Mouse (Mus musculus) forebrain, embryonic 14.5 days (tissue): ENCODE results near the gene Pdilt. TPM values are rescaled to one million over a fixed set of nuclear protein-coding genes. Genes with fewer than 3 reads are reported as not detected.

Experiments
- ATAC-seq: fragments of 200-750 bp; cut with Nextera tagmentation; 2 replicates; pipeline ENCODE4 v1.8.0; 2017; ENCODE audit warnings: mild to moderate bottlenecking, moderate library complexity
- DNase-seq: peaks from one replicate; pipeline ENCODE4 v3.0.0-alpha.2; 2015; ENCODE audit warnings: low spot score
- H3K27ac ChIP-seq: fragments of 300-500 bp; sonication (generic); 2 replicates; pipeline ENCODE4 v1.5.1; 2014; ENCODE audit warnings: low read depth, mild to moderate bottlenecking, control low read depth, low read length, moderate library complexity
- H3K27me3 ChIP-seq: fragments of 300-500 bp; sonication (generic); replicated peaks from 2 replicates; pipeline ENCODE4 v1.6.1; 2014; ENCODE audit warnings: low read length, control low read depth, mixed read lengths; ENCODE audit not compliant: control insufficient read depth, insufficient read depth
- H3K36me3 ChIP-seq: fragments of 300-500 bp; sonication (generic); 2 replicates; pipeline ENCODE4 v1.6.1; 2014; ENCODE audit warnings: low read length, control low read depth; ENCODE audit not compliant: control insufficient read depth, insufficient read depth
- H3K4me1 ChIP-seq: fragments of 300-500 bp; sonication (generic); 2 replicates; pipeline ENCODE4 v1.6.1; 2014; ENCODE audit warnings: antibody characterized with exemption, low read length, control low read depth; ENCODE audit not compliant: control insufficient read depth, insufficient read depth
- H3K4me2 ChIP-seq: fragments of 300-500 bp; sonication (generic); 2 replicates; pipeline ENCODE4 v1.6.1; 2014; ENCODE audit warnings: mild to moderate bottlenecking, control low read depth, low read length
- H3K4me3 ChIP-seq: fragments of 300-500 bp; sonication (generic); 2 replicates; pipeline ENCODE4 v1.5.1; 2014; ENCODE audit warnings: low read depth, low read length, control low read depth
- H3K9ac ChIP-seq: fragments of 300-500 bp; sonication (generic); 2 replicates; pipeline ENCODE4 v1.6.1; 2014; ENCODE audit warnings: mild to moderate bottlenecking, low read length, control low read depth, moderate library complexity
- H3K9me3 ChIP-seq: fragments of 300-500 bp; sonication (generic); replicated peaks from 2 replicates; pipeline ENCODE4 v1.6.1; 2016; ENCODE audit warnings: low read length, control low read depth, mixed read lengths; ENCODE audit not compliant: control insufficient read depth
- WGBS: fragments of 180-500 bp; shearing (Covaris S2); extraction: QIAGEN DNeasy Blood & Tissue Kit; methylation state at CpG from one replicate; pipeline ENCODE4 v1.1.7; 2014; 5-methylcytosine and 5-hydroxymethylcytosine counted together
- polyA plus RNA-seq: library from polyadenylated mRNA; unstranded; fragments of >200 nt; fragmentation: Nextera tagmentation; extraction: Ambion mirVana; gene quantifications from 2 replicates; pipeline ENCODE4 v1.2.1, GENCODE M21; 2014

The Pdilt gene
- polyA plus RNA-seq, 1 experiment from 2014 or later: 0.10 TPM

GRCm38 (mm10) chr7:119479256-119479655 lies 44.0 kb downstream of the Pdilt start, which contains the start of gene Umod:
Gene Umod, minus strand, starts transcription at chr7:119479282.
- no peak within 1 kb of the TSS for H3K4me2 ChIP-seq
- no peak within 1 kb of the TSS for H3K27ac ChIP-seq
- H3K9ac ChIP-seq: no peak within 1 kb of the TSS
- no peaks in the 10 kb centered on the region for H3K9me3 ChIP-seq
- H3K27me3 ChIP-seq: no peaks in the 10 kb centered on the region
- H3K36me3 ChIP-seq: no peaks in the 10 kb centered on the region
- no peak for DNase-seq
- H3K4me3 ChIP-seq: no peak within 1 kb of the TSS
- no peak for ATAC-seq
- H3K4me1 ChIP-seq: no peaks in the 10 kb centered on the region

GRCm38 (mm10) chr7:119476500-119477389 lies 46.5 kb downstream of the Pdilt start:
- H3K4me2 ChIP-seq: no peak overlapping the region
- H3K4me3 ChIP-seq: no peak overlapping the region
- H3K9ac ChIP-seq: no peak overlapping the region
- no peak overlapping the region for H3K27ac ChIP-seq
- DNase-seq: no peak
- no peak for ATAC-seq
- H3K4me1 ChIP-seq: no peaks in the 10 kb centered on the region
- H3K36me3 ChIP-seq: no peaks in the 10 kb centered on the region
- no peaks in the 10 kb centered on the region for H3K9me3 ChIP-seq
- no peaks in the 10 kb centered on the region for H3K27me3 ChIP-seq
- 82% methylated on average over 33 of the region's 33 CpGs for WGBS

DNA sequence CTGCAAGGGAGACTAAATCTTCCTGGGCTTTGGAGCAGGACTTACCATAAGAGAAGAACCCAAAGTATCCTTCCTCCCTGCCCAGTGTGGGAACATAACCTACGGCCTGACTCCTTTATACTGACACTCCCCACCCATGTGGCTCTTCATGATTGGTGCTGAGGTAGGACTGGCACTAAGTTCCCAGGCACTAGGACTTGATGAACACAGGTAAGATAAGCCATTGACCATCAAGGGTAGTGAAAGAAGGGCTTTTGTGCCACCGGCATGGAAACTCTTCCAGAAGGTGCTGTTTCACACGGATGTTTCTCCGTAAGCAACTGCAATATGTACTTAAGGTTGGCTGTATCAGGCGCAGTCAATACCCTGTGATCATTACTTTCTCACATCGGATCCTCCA lies 64.1 kb downstream of the Pdilt start, which contains the start of gene Gp2:
TSS of gene Gp2 (minus strand) at position 101 of the 400 bp plus-strand sequence.
- H3K4me2 ChIP-seq: no peak within 1 kb of the TSS
- DNase-seq (no peak), ATAC-seq (no peak)
- H3K27ac ChIP-seq: no peak within 1 kb of the TSS
- WGBS: 94% methylated on average over 6 of the region's 6 CpGs
- no peak within 1 kb of the TSS for H3K9ac ChIP-seq
- H3K27me3 ChIP-seq: no peaks in the 10 kb centered on the region
- no peaks in the 10 kb centered on the region for H3K36me3 ChIP-seq
- H3K4me3 ChIP-seq: no peak within 1 kb of the TSS
- no peaks in the 10 kb centered on the region for H3K9me3 ChIP-seq
- no peaks in the 10 kb centered on the region for H3K4me1 ChIP-seq

DNA sequence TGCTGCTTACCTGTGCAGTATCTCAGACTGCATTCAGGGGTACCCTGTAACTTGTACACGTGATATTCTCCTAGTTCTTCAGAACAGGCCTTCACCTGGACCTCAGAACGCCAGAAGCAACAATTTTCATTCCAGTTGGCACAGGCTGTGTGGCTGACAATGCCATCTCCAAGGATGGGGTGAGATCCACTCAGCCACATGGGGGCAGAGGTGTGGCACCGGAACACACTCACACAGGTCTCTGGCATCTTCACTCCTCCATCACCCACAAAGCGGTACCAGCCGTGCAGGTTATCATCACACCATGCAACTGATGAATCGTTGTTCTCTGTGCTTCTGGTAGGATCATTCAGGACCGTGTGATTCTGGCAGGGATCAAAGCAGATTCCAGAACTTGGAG lies 69.1 kb downstream of the Pdilt start:
- H3K36me3 ChIP-seq: no peaks in the 10 kb centered on the region
- H3K9ac ChIP-seq: no peak overlapping the region
- H3K4me1 ChIP-seq: no peaks in the 10 kb centered on the region
- no peak for ATAC-seq
- H3K27me3 ChIP-seq: no peaks in the 10 kb centered on the region
- H3K27ac ChIP-seq: no peak overlapping the region
- H3K4me3 ChIP-seq: no peak overlapping the region
- WGBS: 75% methylated on average over 7 of the region's 7 CpGs
- H3K9me3 ChIP-seq: no peaks in the 10 kb centered on the region
- no peak overlapping the region for H3K4me2 ChIP-seq
- no peak for DNase-seq

- Histone ChIP-seq H3K4me2 (no peak overlapping the region), H3K9ac (no peak overlapping the region), H3K27me3 (no peaks in the 10 kb centered on the region), H3K9me3 (no peaks in the 10 kb centered on the region), H3K4me1 (no peaks in the 10 kb centered on the region), H3K4me3 (no peak overlapping the region), H3K36me3 (no peaks in the 10 kb centered on the region), H3K27ac (no peak overlapping the region)
- 68% methylated on average over 4 of the region's 4 CpGs for WGBS
- ATAC-seq: no peak
- DNase-seq: peak; percentile 37
Measured at GRCm38 (mm10) chr7:119443849-119444248, 79.4 kb downstream of the Pdilt start.

DNA sequence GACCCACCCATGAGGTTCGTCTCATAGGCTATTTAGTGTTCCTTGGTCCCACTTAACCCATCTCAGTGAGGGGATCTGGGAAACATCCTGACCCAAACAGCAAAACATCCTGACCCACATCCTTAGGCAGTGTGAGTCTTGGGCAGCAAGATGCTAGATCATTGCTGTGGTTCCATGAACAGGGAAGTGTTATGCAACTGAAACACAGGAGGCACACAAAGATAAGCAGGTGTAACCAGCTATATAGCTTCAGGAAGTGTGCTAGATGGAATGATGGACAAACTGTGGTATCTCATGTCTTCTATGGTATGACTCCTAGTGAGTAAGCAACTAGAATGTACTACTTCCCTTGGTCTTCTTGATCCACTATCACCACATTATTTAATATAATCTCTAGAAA lies 81.4 kb downstream of the Pdilt start:
- no peak overlapping the region for H3K27ac ChIP-seq
- H3K36me3 ChIP-seq: no peaks in the 10 kb centered on the region
- ATAC-seq (no peak), DNase-seq (no peak)
- H3K9ac ChIP-seq: no peak overlapping the region
- H3K4me3 ChIP-seq: no peak overlapping the region
- no peaks in the 10 kb centered on the region for H3K27me3 ChIP-seq
- H3K4me1 ChIP-seq: no peaks in the 10 kb centered on the region
- WGBS: 78% methylated on average over 1 of the region's 1 CpGs
- H3K4me2 ChIP-seq: no peak overlapping the region
- H3K9me3 ChIP-seq: no peaks in the 10 kb centered on the region

Other genes with a start within 250 kb of the Pdilt start
- not detected in 2 replicates for gene Gp2, start 64.2 kb downstream of the Pdilt start, polyA plus RNA-seq
- gene Umod, start 44.2 kb downstream of the Pdilt start, polyA plus RNA-seq: not detected in 2 replicates
- gene Acsm5, start 4.0 kb downstream of the Pdilt start, polyA plus RNA-seq: not detected in 2 replicates
- gene Acsm2, start 30.9 kb upstream of the Pdilt start, polyA plus RNA-seq: not detected in 2 replicates
- gene Acsm1, start 83.5 kb upstream of the Pdilt start, polyA plus RNA-seq: not detected in 2 replicates
- gene Acsm4, start 166.5 kb upstream of the Pdilt start, polyA plus RNA-seq: not detected in 2 replicates
- 92.9 and 102 TPM in 2 replicates for gene Thumpd1, start 197.3 kb upstream of the Pdilt start, polyA plus RNA-seq
- 0.30 TPM in 1 of 2 replicates, not detected in the other for gene Acsm3, start 237.4 kb upstream of the Pdilt start, polyA plus RNA-seq